Mouse (Mus musculus) CD4-positive helper T cell, adult 2 months (primary cell): ENCODE results near the gene Vmn1r112.
"Not testable (repeated sequence)": the region's sequence is repeated elsewhere in the genome, so short reads cannot be mapped to it uniquely, and the experiment has no call there.

Experiments
- DNase-seq: peaks from one replicate; pipeline ENCODE4 v3.0.0-alpha.2; 2012; ENCODE audit warnings: low read depth, missing footprints, low spot score

The Vmn1r112 gene

DNA sequence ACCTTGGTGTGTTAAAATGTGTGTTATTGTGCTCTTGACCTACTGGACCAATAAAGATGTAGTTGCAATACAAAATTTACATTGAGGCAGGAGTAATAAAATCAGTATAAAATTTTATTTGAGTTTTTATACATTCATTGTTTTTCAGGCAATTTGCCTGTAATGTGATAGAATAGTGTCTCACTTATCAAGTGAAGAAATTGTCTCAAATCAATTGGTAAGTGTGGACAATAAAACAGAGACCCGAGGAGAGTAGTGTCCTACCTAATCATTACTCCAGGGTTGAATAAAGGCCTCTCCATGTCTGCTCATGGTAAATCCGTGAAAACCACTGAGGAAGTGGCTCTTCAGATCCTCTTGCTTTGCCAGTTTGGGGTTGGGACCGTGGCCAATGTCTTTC, at the start of gene Vmn1r112:
TSS of gene Vmn1r112 (plus strand) at position 301 of the 400 bp plus-strand sequence.
- DNase-seq = not testable (repeated sequence)

DNA sequence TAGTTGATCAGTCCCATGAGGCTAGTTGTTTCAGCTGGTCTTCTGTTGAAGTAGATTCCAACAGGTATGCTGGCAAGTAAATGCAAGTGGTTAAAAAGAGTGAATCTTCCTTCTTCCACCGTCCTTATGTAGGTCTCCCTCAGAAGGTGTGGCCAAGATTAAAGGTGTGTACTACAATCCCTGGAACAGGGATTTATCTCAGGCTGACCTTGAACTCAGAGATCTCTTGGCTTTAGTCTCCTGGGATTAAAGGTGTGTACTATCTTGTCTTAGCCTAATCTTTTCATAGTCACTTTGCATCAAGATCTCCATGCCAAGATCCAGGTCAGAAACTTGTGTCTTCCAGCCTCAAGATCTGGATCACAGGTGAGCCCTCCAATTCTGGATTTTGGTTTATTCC, 40.5 kb upstream of the Vmn1r112 start, which contains the start of gene Gm10668:
TSS of gene Gm10668 (minus strand) at position 101 of the 400 bp plus-strand sequence.
- DNase-seq = not testable (repeated sequence)

DNA sequence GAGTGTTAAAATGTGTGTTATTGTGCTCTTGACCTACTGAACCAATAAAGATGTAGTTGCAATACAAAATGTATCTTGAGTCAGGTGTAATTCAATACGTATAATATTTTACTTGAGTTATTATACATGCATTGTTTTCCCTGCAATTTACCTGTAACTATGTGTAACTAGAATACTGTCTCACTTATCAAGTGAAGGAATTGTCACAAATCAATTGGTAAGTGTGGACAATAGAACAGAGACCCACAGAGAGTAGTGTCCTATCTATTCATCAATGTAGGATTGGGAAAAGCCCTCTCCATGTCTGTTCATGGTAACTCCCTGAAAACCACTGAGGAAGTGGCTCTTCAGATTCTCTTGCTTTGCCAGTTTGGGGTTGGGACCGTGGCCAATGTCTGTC, 16.0 kb downstream of the Vmn1r112 start, which contains the start of gene Vmn1r113:
TSS of gene Vmn1r113 (plus strand) at position 301 of the 400 bp plus-strand sequence.
- DNase-seq = not testable (repeated sequence)

DNA sequence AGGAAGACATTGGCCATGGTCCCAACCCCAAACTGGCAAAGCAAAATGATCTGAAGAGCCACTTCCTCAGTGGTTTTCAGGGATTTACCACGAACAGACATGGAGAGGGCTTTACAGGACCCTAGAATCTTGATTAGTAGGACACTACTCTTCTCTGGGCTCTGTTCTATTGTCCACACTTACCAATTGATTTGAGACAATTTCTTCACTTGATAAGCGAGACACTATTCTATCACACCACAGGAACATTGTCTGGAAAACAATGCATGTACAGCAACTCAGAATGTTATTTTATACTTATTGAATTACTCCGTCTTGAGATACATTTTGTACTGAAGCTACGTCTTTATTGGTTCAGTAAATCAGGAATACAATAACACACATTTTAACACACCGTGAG, 41.1 kb downstream of the Vmn1r112 start, which contains the start of gene Vmn1r114:
TSS of gene Vmn1r114 (minus strand) at position 101 of the 400 bp plus-strand sequence.
- DNase-seq = not testable (repeated sequence)
